Mouse (Mus musculus): ENCODE data around the gene Olfr1094. TPM values are rescaled to one million over a fixed set of nuclear protein-coding genes. Genes with fewer than 3 reads are reported as not detected.

Gene Olfr1094
- not detected for total RNA-seq (2021)

GRCm38 (mm10) chr2:86824363-86824762, at the start of gene Olfr1094:
Gene Olfr1094, plus strand, starts transcription at chr2:86824663.
- no peak for DNase-seq
- intact Hi-C loops (cut with DNase I): no loop called here

- DNase-seq: no peak
- intact Hi-C loops (cut with DNase I): no loop called here
These were observed 42.3 kb upstream of the Olfr1094 start, which contains the start of gene Olfr1093 for GRCm38 (mm10) chr2:86782179-86782578. Gene Olfr1093, plus strand, starts transcription at chr2:86782479.

- no peak for DNase-seq
- intact Hi-C loops (cut with DNase I): no loop called here
These were observed 14.5 kb upstream of the Olfr1094 start, which contains the start of gene Olfr141 for GRCm38 (mm10) chr2:86809918-86810317. Gene Olfr141, minus strand, starts transcription at chr2:86810018.

GRCm38 (mm10) chr2:86851596-86851995, 27.1 kb downstream of the Olfr1094 start, which contains the start of gene Olfr1095:
Gene Olfr1095, minus strand, starts transcription at chr2:86851696.
- DNase-seq: no peak
- intact Hi-C loops (cut with DNase I): no loop called here

GRCm38 (mm10) chr2:86874702-86875101, 50.2 kb downstream of the Olfr1094 start, which contains the start of gene Gm13723:
Gene Gm13723, minus strand, starts transcription at chr2:86874802.
- intact Hi-C loops (cut with DNase I): no loop called here
- no peak for DNase-seq

Other genes starting within 250 kb of the Olfr1094 start
- gene Olfr1082, start 225.7 kb upstream of the Olfr1094 start, total RNA-seq (2021): not detected
- gene Olfr1084, start 184.9 kb upstream of the Olfr1094 start, total RNA-seq (2021): not detected
- gene Olfr1085, start 162.6 kb upstream of the Olfr1094 start, total RNA-seq (2021): not detected
- gene Olfr1086, start 144.6 kb upstream of the Olfr1094 start, total RNA-seq (2021): not detected
- not detected for gene Olfr1087, start 126.3 kb upstream of the Olfr1094 start, total RNA-seq (2021)
- not detected for gene Olfr1089, start 91.0 kb upstream of the Olfr1094 start, total RNA-seq (2021)
- gene Olfr1090, start 65.7 kb upstream of the Olfr1094 start, total RNA-seq (2021): not detected
- not detected for gene Olfr1093, start 42.2 kb upstream of the Olfr1094 start, total RNA-seq (2021)
- gene Olfr141, start 14.6 kb upstream of the Olfr1094 start, total RNA-seq (2021): not detected
- not detected for gene Olfr1095, start 27.0 kb downstream of the Olfr1094 start, total RNA-seq (2021)
- not detected for gene Gm13723, start 50.1 kb downstream of the Olfr1094 start, total RNA-seq (2021)
- gene Olfr1097, start 67.6 kb downstream of the Olfr1094 start, total RNA-seq (2021): not detected
- gene Olfr1098, start 99.9 kb downstream of the Olfr1094 start, total RNA-seq (2021): not detected
- not detected for gene Olfr1099, start 136.0 kb downstream of the Olfr1094 start, total RNA-seq (2021)
- not detected for gene Olfr1100, start 155.3 kb downstream of the Olfr1094 start, total RNA-seq (2021)
- gene Olfr1101, start 166.6 kb downstream of the Olfr1094 start, total RNA-seq (2021): not detected
- gene Olfr1102, start 173.7 kb downstream of the Olfr1094 start, total RNA-seq (2021): not detected
- gene Olfr1104, start 202.4 kb downstream of the Olfr1094 start, total RNA-seq (2021): not detected
- not detected for gene Olfr1105, start 211.9 kb downstream of the Olfr1094 start, total RNA-seq (2021)
- not detected for gene Olfr1106, start 227.6 kb downstream of the Olfr1094 start, total RNA-seq (2021)

Measured in heart, postnatal 10 days (tissue).